Mouse (Mus musculus): Measurements from ENCODE around the gene Csmd2. TPM values are rescaled to one million over a fixed set of nuclear protein-coding genes. Genes with fewer than 3 reads are reported as not detected.
A peak's percentile ranks its signal among the peaks of the same experiment; 100 is the strongest.

Csmd2 gene
- polyA plus RNA-seq, 1 experiment from 2014 or later: 0.32 TPM

- WGBS: 85% methylated on average over 5 of the region's 5 CpGs
Measured at GRCm38 (mm10) chr4:128087147-128087606, 99.5 kb downstream of the Csmd2 start.

GRCm38 (mm10) chr4:128087704-128088103, 100.0 kb downstream of the Csmd2 start:
- 53% methylated on average over 3 of the region's 3 CpGs for WGBS
- H3K36me3 ChIP-seq (ENCODE audit: control insufficient read depth, insufficient read depth, low read length): no peaks in the 10 kb centered on the region
- H3K4me3 ChIP-seq (replicated peaks; ENCODE audit: low read length): no peak overlapping the region
- H3K27ac ChIP-seq (ENCODE audit: low read length): no peak overlapping the region
- no peak overlapping the region for H3K9ac ChIP-seq (ENCODE audit: low read length)
- H3K4me1 ChIP-seq (ENCODE audit: control insufficient read depth, insufficient read depth, low read length): no peaks in the 10 kb centered on the region
- H3K27me3 ChIP-seq (ENCODE audit: control insufficient read depth, insufficient read depth, low read length): no peaks in the 10 kb centered on the region
- no peak overlapping the region for H3K4me2 ChIP-seq (ENCODE audit: low read depth, low read length)
- ATAC-seq (ENCODE audit: insufficient read depth, low FRiP score): no peak
- no peaks in the 10 kb centered on the region for H3K9me3 ChIP-seq (replicated peaks; ENCODE audit: control insufficient read depth, low read length)

More at GRCm38 (mm10) chr4:128087147-128087606, 99.5 kb downstream of the Csmd2 start:
- Histone ChIP-seq H3K27ac (ENCODE audit: low read length) (no peak overlapping the region), H3K9me3 (replicated peaks; ENCODE audit: control insufficient read depth, low read length) (no peaks in the 10 kb centered on the region), H3K4me3 (replicated peaks; ENCODE audit: low read length) (no peak overlapping the region), H3K36me3 (ENCODE audit: control insufficient read depth, insufficient read depth, low read length) (no peaks in the 10 kb centered on the region), H3K27me3 (ENCODE audit: control insufficient read depth, insufficient read depth, low read length) (no peaks in the 10 kb centered on the region), H3K9ac (ENCODE audit: low read length) (no peak overlapping the region), H3K4me2 (ENCODE audit: low read depth, low read length) (no peak overlapping the region), H3K4me1 (ENCODE audit: control insufficient read depth, insufficient read depth, low read length) (no peaks in the 10 kb centered on the region)
- ATAC-seq (ENCODE audit: insufficient read depth, low FRiP score): no peak

GRCm38 (mm10) chr4:128088264-128088663, 100.6 kb downstream of the Csmd2 start:
- ATAC-seq (ENCODE audit: insufficient read depth, low FRiP score): no peak
- H3K36me3 ChIP-seq (ENCODE audit: control insufficient read depth, insufficient read depth, low read length): no peaks in the 10 kb centered on the region
- 71% methylated on average over 3 of the region's 3 CpGs for WGBS
- H3K9ac ChIP-seq (ENCODE audit: low read length): no peak overlapping the region
- no peak overlapping the region for H3K27ac ChIP-seq (ENCODE audit: low read length)
- H3K4me1 ChIP-seq (ENCODE audit: control insufficient read depth, insufficient read depth, low read length): no peaks in the 10 kb centered on the region
- H3K4me3 ChIP-seq (replicated peaks; ENCODE audit: low read length): no peak overlapping the region
- H3K27me3 ChIP-seq (ENCODE audit: control insufficient read depth, insufficient read depth, low read length): no peaks in the 10 kb centered on the region
- no peak overlapping the region for H3K4me2 ChIP-seq (ENCODE audit: low read depth, low read length)
- H3K9me3 ChIP-seq (replicated peaks; ENCODE audit: control insufficient read depth, low read length): no peaks in the 10 kb centered on the region

GRCm38 (mm10) chr4:128091938-128092337, 104.3 kb downstream of the Csmd2 start:
- Histone ChIP-seq H3K9ac (ENCODE audit: low read length) (no peak overlapping the region), H3K4me1 (ENCODE audit: control insufficient read depth, insufficient read depth, low read length) (no peaks in the 10 kb centered on the region), H3K36me3 (ENCODE audit: control insufficient read depth, insufficient read depth, low read length) (no peaks in the 10 kb centered on the region), H3K9me3 (replicated peaks; ENCODE audit: control insufficient read depth, low read length) (no peaks in the 10 kb centered on the region), H3K4me3 (replicated peaks; ENCODE audit: low read length) (no peak overlapping the region), H3K4me2 (ENCODE audit: low read depth, low read length) (no peak overlapping the region), H3K27me3 (ENCODE audit: control insufficient read depth, insufficient read depth, low read length) (no peaks in the 10 kb centered on the region), H3K27ac (ENCODE audit: low read length) (no peak overlapping the region)
- WGBS: 72% methylated on average over 3 of the region's 3 CpGs
- ATAC-seq (ENCODE audit: insufficient read depth, low FRiP score): no peak

- no peak overlapping the region for H3K4me3 ChIP-seq (replicated peaks; ENCODE audit: low read length)
- no peaks in the 10 kb centered on the region for H3K4me1 ChIP-seq (ENCODE audit: control insufficient read depth, insufficient read depth, low read length)
- H3K9me3 ChIP-seq (replicated peaks; ENCODE audit: control insufficient read depth, low read length): no peaks in the 10 kb centered on the region
- no peak overlapping the region for H3K9ac ChIP-seq (ENCODE audit: low read length)
- H3K27me3 ChIP-seq (ENCODE audit: control insufficient read depth, insufficient read depth, low read length): no peaks in the 10 kb centered on the region
- 88% methylated on average over 5 of the region's 5 CpGs for WGBS
- no peak overlapping the region for H3K27ac ChIP-seq (ENCODE audit: low read length)
- H3K4me2 ChIP-seq (ENCODE audit: low read depth, low read length): no peak overlapping the region
- no peaks in the 10 kb centered on the region for H3K36me3 ChIP-seq (ENCODE audit: control insufficient read depth, insufficient read depth, low read length)
- no peak for ATAC-seq (ENCODE audit: insufficient read depth, low FRiP score)
Measured at GRCm38 (mm10) chr4:128099515-128099914, 111.9 kb downstream of the Csmd2 start.

- Histone ChIP-seq H3K27ac (ENCODE audit: low read length) (no peak overlapping the region), H3K4me3 (replicated peaks; ENCODE audit: low read length) (no peak overlapping the region), H3K4me1 (ENCODE audit: control insufficient read depth, insufficient read depth, low read length) (no peaks in the 10 kb centered on the region), H3K27me3 (ENCODE audit: control insufficient read depth, insufficient read depth, low read length) (no peaks in the 10 kb centered on the region), H3K36me3 (ENCODE audit: control insufficient read depth, insufficient read depth, low read length) (no peaks in the 10 kb centered on the region), H3K9ac (ENCODE audit: low read length) (no peak overlapping the region), H3K4me2 (ENCODE audit: low read depth, low read length) (no peak overlapping the region), H3K9me3 (replicated peaks; ENCODE audit: control insufficient read depth, low read length) (no peaks in the 10 kb centered on the region)
- 54% methylated on average over 5 of the region's 5 CpGs for WGBS
- ATAC-seq (ENCODE audit: insufficient read depth, low FRiP score): peak; percentile 60; the same call in 1 of the 2 replicates
Measured at GRCm38 (mm10) chr4:128100541-128100940, 112.9 kb downstream of the Csmd2 start.

GRCm38 (mm10) chr4:128116331-128116730, 128.7 kb downstream of the Csmd2 start:
- Histone ChIP-seq H3K4me3 (replicated peaks; ENCODE audit: low read length) (no peak overlapping the region), H3K27me3 (ENCODE audit: control insufficient read depth, insufficient read depth, low read length) (no peaks in the 10 kb centered on the region), H3K4me2 (ENCODE audit: low read depth, low read length) (no peak overlapping the region), H3K27ac (ENCODE audit: low read length) (no peak overlapping the region), H3K36me3 (ENCODE audit: control insufficient read depth, insufficient read depth, low read length) (no peaks in the 10 kb centered on the region), H3K4me1 (ENCODE audit: control insufficient read depth, insufficient read depth, low read length) (no peaks in the 10 kb centered on the region), H3K9ac (ENCODE audit: low read length) (no peak overlapping the region), H3K9me3 (replicated peaks; ENCODE audit: control insufficient read depth, low read length) (no peaks in the 10 kb centered on the region)
- 47% methylated on average over 7 of the region's 7 CpGs for WGBS
- ATAC-seq (ENCODE audit: insufficient read depth, low FRiP score): no peak

GRCm38 (mm10) chr4:128123281-128123680, 135.6 kb downstream of the Csmd2 start:
- ATAC-seq (ENCODE audit: insufficient read depth, low FRiP score): no peak
- Histone ChIP-seq H3K4me3 (replicated peaks; ENCODE audit: low read length) (no peak overlapping the region), H3K9me3 (replicated peaks; ENCODE audit: control insufficient read depth, low read length) (no peaks in the 10 kb centered on the region; the same call in 1 of the 2 replicates), H3K4me1 (ENCODE audit: control insufficient read depth, insufficient read depth, low read length) (no peaks in the 10 kb centered on the region), H3K9ac (ENCODE audit: low read length) (no peak overlapping the region), H3K36me3 (ENCODE audit: control insufficient read depth, insufficient read depth, low read length) (no peaks in the 10 kb centered on the region), H3K4me2 (ENCODE audit: low read depth, low read length) (no peak overlapping the region), H3K27ac (ENCODE audit: low read length) (no peak overlapping the region), H3K27me3 (ENCODE audit: control insufficient read depth, insufficient read depth, low read length) (no peaks in the 10 kb centered on the region)
- WGBS: 65% methylated on average over 8 of the region's 8 CpGs

- no peaks in the 10 kb centered on the region for H3K36me3 ChIP-seq (ENCODE audit: control insufficient read depth, insufficient read depth, low read length)
- WGBS: 83% methylated on average over 4 of the region's 4 CpGs
- ATAC-seq (ENCODE audit: insufficient read depth, low FRiP score): no peak
- no peaks in the 10 kb centered on the region for H3K4me1 ChIP-seq (ENCODE audit: control insufficient read depth, insufficient read depth, low read length)
- no peak overlapping the region for H3K4me3 ChIP-seq (replicated peaks; ENCODE audit: low read length)
- H3K9me3 ChIP-seq (replicated peaks; ENCODE audit: control insufficient read depth, low read length): no peaks in the 10 kb centered on the region; the same call in 1 of the 2 replicates
- H3K4me2 ChIP-seq (ENCODE audit: low read depth, low read length): no peak overlapping the region
- no peak overlapping the region for H3K27ac ChIP-seq (ENCODE audit: low read length)
- H3K27me3 ChIP-seq (ENCODE audit: control insufficient read depth, insufficient read depth, low read length): no peaks in the 10 kb centered on the region
- no peak overlapping the region for H3K9ac ChIP-seq (ENCODE audit: low read length)
Measured at GRCm38 (mm10) chr4:128124738-128125137, 137.1 kb downstream of the Csmd2 start.

All from stomach, embryonic 16.5 days (tissue).